7 mouse cellular contexts compared by ENCODE assay signal in the genomic region with DNA sequence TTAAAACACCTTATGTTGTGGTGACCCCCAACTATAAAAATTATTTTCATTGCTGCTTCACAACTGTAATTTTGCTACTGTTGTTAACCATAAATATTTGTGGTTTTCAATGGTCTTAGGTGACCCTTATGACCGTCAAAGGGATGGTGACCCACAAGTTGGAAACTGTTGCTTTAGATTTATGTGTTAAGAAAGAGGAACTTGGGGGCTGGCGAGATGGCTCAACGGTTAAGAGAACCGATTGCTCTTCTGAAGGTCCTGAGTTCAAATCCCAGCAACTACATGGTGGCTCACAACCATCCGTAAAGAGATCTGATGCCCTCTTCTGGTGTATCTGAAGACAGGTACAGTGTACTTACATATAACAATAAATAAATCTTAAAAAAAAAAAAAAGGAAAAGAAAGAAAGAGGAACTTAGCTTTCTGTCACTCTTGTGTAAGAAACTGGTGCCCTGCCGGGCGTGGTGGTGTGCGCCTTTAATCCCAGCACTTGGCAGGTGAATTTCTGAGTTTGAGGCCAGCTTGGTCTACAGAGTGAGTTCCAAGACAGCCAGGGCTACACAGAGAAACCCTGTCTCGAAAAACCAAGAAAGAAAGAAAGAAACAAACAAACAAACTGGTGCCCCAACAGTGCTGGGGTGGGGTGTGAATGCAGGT. TPM values are rescaled to one million over a fixed set of nuclear protein-coding genes. Genes with fewer than 3 reads are reported as not detected.
A peak's percentile ranks its signal among the peaks of the same experiment; 100 is the strongest.
DNase-seq lines count a peak whose midpoint lies in the region; ATAC-seq and TF ChIP-seq lines count a peak whose summit lies in the region.
"Not testable (repeated sequence)": the region's sequence is repeated elsewhere in the genome, so short reads cannot be mapped to it uniquely, and the experiment has no call there.

No protein-coding gene starts in this region.

- H3K27me3 ChIP-seq in forebrain, embryonic 12.5 days; heart, embryonic 16.5 days (ENCODE audit: control insufficient read depth, insufficient read depth, low read length); liver, embryonic 11.5 days (replicated peaks; ENCODE audit: control insufficient read depth, insufficient read depth, low read length); midbrain, embryonic 11.5 days (ENCODE audit: control insufficient read depth, insufficient read depth, low read length); spleen, adult 2 months (ENCODE audit: control insufficient read depth, insufficient read depth, low read length): not testable (repeated sequence)

- H3K4me2 ChIP-seq in forebrain, embryonic 12.5 days, result peak overlapping the region; percentile 89
- peak overlapping the region; percentile 95 for H3K4me2 ChIP-seq in heart, embryonic 16.5 days (ENCODE audit: low read depth, low read length)
- peak overlapping the region; percentile 90 for H3K4me2 ChIP-seq in liver, embryonic 11.5 days
- H3K4me2 ChIP-seq in midbrain, embryonic 11.5 days, result peak overlapping the region; percentile 93

- peak; percentile 6 for DNase-seq in kidney, adult 18-20 months
- DNase-seq in liver, embryonic 11.5 days (ENCODE audit: low spot score); midbrain, embryonic 11.5 days (ENCODE audit: low spot score, missing footprints): not testable (repeated sequence)
- peak in 1 of 2 experiments; percentile 23 for DNase-seq in spleen, adult 2 months (ENCODE audit: low read depth in 1 of 2, low spot score in 2 of 2)

- peak overlapping the region; percentile 95 for H3K27ac ChIP-seq in bone marrow, adult 2 months (ENCODE audit: control insufficient read depth, insufficient read depth, low read depth, low read length, poor library complexity)
- H3K27ac ChIP-seq in forebrain, embryonic 12.5 days; heart, embryonic 16.5 days (ENCODE audit: low read length); liver, embryonic 11.5 days (ENCODE audit: low read depth, low read length); midbrain, embryonic 11.5 days (ENCODE audit: low read depth, low read length): not testable (repeated sequence)
- H3K27ac ChIP-seq in spleen, adult 2 months (ENCODE audit: insufficient read depth, low read length), result peak overlapping the region; percentile 71

- not testable (repeated sequence) for H3K4me1 ChIP-seq in bone marrow, adult 2 months (ENCODE audit: control insufficient read depth, insufficient read depth, low read length); liver, embryonic 11.5 days (replicated peaks; ENCODE audit: control insufficient read depth, insufficient read depth, low read length); midbrain, embryonic 11.5 days (ENCODE audit: control insufficient read depth, insufficient read depth, low read length); spleen, adult 2 months (ENCODE audit: control insufficient read depth, insufficient read depth, insufficient read length)
- H3K4me1 ChIP-seq in forebrain, embryonic 12.5 days, result peaks cover 25% of the 10 kb centered on the region
- peaks cover 19% of the 10 kb centered on the region for H3K4me1 ChIP-seq in heart, embryonic 16.5 days (ENCODE audit: control insufficient read depth, insufficient read depth, low read length)

- peak overlapping the region; percentile 85 for H3K4me3 ChIP-seq in bone marrow, adult 2 months (replicated peaks; ENCODE audit: control insufficient read depth, low read depth, low read length)
- H3K4me3 ChIP-seq in forebrain, embryonic 12.5 days (replicated peaks), result peak overlapping the region; percentile 63
- peak overlapping the region; percentile 76 for H3K4me3 ChIP-seq in heart, embryonic 16.5 days (ENCODE audit: low read length)
- peak overlapping the region; percentile 95 for H3K4me3 ChIP-seq in liver, embryonic 11.5 days (ENCODE audit: low read depth, low read length)
- H3K4me3 ChIP-seq in midbrain, embryonic 11.5 days (ENCODE audit: low read depth, low read length), result peak overlapping the region; percentile 80
- H3K4me3 ChIP-seq in spleen, adult 2 months (ENCODE audit: extremely low read depth, insufficient read depth, insufficient read length), result peak overlapping the region; percentile 67

- H3K36me3 ChIP-seq in forebrain, embryonic 12.5 days (replicated peaks); heart, embryonic 16.5 days (ENCODE audit: control insufficient read depth, insufficient read depth); liver, embryonic 11.5 days (ENCODE audit: control insufficient read depth, insufficient read depth, low read length); midbrain, embryonic 11.5 days (ENCODE audit: control insufficient read depth, insufficient read depth, low read length); spleen, adult 2 months (ENCODE audit: control insufficient read depth, insufficient read depth, low read length): not testable (repeated sequence)

- not testable (repeated sequence) for H3K9me3 ChIP-seq in forebrain, embryonic 12.5 days; heart, embryonic 16.5 days (replicated peaks; ENCODE audit: control insufficient read depth, low read length); liver, embryonic 11.5 days (ENCODE audit: control insufficient read depth, low read length); midbrain, embryonic 11.5 days (ENCODE audit: control insufficient read depth, low read length)

- 4% methylated on average over 9 of the region's 9 CpGs for WGBS in bone marrow, adult 2 months
- 88% methylated on average over 9 of the region's 9 CpGs for WGBS in forebrain, embryonic 12.5 days
- 71% methylated on average over 9 of the region's 9 CpGs for WGBS in heart, embryonic 16.5 days
- 62% methylated on average over 9 of the region's 9 CpGs for WGBS in liver, embryonic 11.5 days
- 82% methylated on average over 9 of the region's 9 CpGs for WGBS in midbrain, embryonic 11.5 days
- WGBS in spleen, adult 2 months, result 13% methylated on average over 9 of the region's 9 CpGs

- not testable (repeated sequence) for TF ChIP-seq CTCF in bone marrow, adult 2 months (IDR thresholded peaks at IDR 0.05; ENCODE audit: control insufficient read depth, insufficient read depth, low read length); spleen, adult 2 months (IDR thresholded peaks at IDR 0.05; ENCODE audit: extremely low read depth, insufficient read depth, insufficient read length, insufficient replicate concordance)

- ATAC-seq in forebrain, embryonic 12.5 days (ENCODE audit: low FRiP score); heart, embryonic 16.5 days (replicated peaks; ENCODE audit: extremely low read depth, insufficient read depth, low FRiP score); liver, embryonic 11.5 days (replicated peaks; ENCODE audit: low FRiP score); midbrain, embryonic 11.5 days (ENCODE audit: low FRiP score): not testable (repeated sequence)

- TF ChIP-seq POLR2A in bone marrow, adult 2 months (IDR thresholded peaks at IDR 0.05; ENCODE audit: borderline replicate concordance, control insufficient read depth, low read depth, low read length); spleen, adult 2 months (IDR thresholded peaks at IDR 0.05; ENCODE audit: low read depth, low read length): not testable (repeated sequence)

- peak overlapping the region; percentile 79 for H3K9ac ChIP-seq in forebrain, embryonic 12.5 days
- H3K9ac ChIP-seq in heart, embryonic 16.5 days (ENCODE audit: low read length), result peak overlapping the region; percentile 80
- peak overlapping the region; percentile 87 for H3K9ac ChIP-seq in liver, embryonic 11.5 days (ENCODE audit: low read depth, low read length)
- H3K9ac ChIP-seq in midbrain, embryonic 11.5 days (ENCODE audit: low read length), result peak overlapping the region; percentile 84; the same call in 1 of the 2 replicates

RNA-seq across cellular contexts. Expression of a gene that starts 1.1 kb away (rescaled TPM):
- polyA plus RNA-seq in bone marrow, adult 2 months (2011; ENCODE audit: insufficient read depth, insufficient read length, low replicate concordance, missing spikeins), result 37.5 and 58.3 TPM in 2 replicates
- polyA plus RNA-seq in forebrain, embryonic 12.5 days (2016; fragmentation: Nextera tagmentation; extraction: Ambion mirVana), result 94.3 and 95.4 TPM in 2 replicates
- 62.4 and 63.7 TPM in 2 replicates for polyA plus RNA-seq in heart, embryonic 16.5 days (2015; fragmentation: Nextera tagmentation; extraction: Ambion mirVana)
- 74.2 and 76.3 TPM in 2 replicates for polyA plus RNA-seq in liver, embryonic 11.5 days (2014; fragmentation: Nextera tagmentation; extraction: Ambion mirVana)
- 121 and 129 TPM in 2 replicates for polyA plus RNA-seq in midbrain, embryonic 11.5 days (2014; fragmentation: Nextera tagmentation; extraction: Ambion mirVana)
- polyA plus RNA-seq in spleen, adult 2 months (2012; rRNA removed), result 68.3 and 72.0 TPM in 2 replicates

RNA-seq across cellular contexts. Expression of a gene that starts 40.4 kb away (rescaled TPM):
- 11.9 and 23.1 TPM in 2 replicates for polyA plus RNA-seq in bone marrow, adult 2 months (2011; ENCODE audit: insufficient read depth, insufficient read length, low replicate concordance, missing spikeins)
- 17.3 and 18.8 TPM in 2 replicates for polyA plus RNA-seq in forebrain, embryonic 12.5 days (2016; fragmentation: Nextera tagmentation; extraction: Ambion mirVana)
- 34.0 and 36.2 TPM in 2 replicates for polyA plus RNA-seq in heart, embryonic 16.5 days (2015; fragmentation: Nextera tagmentation; extraction: Ambion mirVana)
- polyA plus RNA-seq in liver, embryonic 11.5 days (2014; fragmentation: Nextera tagmentation; extraction: Ambion mirVana), result 31.4 and 33.0 TPM in 2 replicates
- 10.5 and 12.9 TPM in 2 replicates for polyA plus RNA-seq in midbrain, embryonic 11.5 days (2014; fragmentation: Nextera tagmentation; extraction: Ambion mirVana)
- polyA plus RNA-seq in spleen, adult 2 months (2012; rRNA removed), result 25.6 and 26.5 TPM in 2 replicates

RNA-seq across cellular contexts. Expression of a gene that starts 46.1 kb away (rescaled TPM):
- polyA plus RNA-seq in bone marrow, adult 2 months (2011; ENCODE audit: insufficient read depth, insufficient read length, low replicate concordance, missing spikeins), result 0.82 TPM in 1 of 2 replicates, not detected in the other
- 10.9 and 12.0 TPM in 2 replicates for polyA plus RNA-seq in forebrain, embryonic 12.5 days (2016; fragmentation: Nextera tagmentation; extraction: Ambion mirVana)
- 0.24 and 0.25 TPM in 2 replicates for polyA plus RNA-seq in heart, embryonic 16.5 days (2015; fragmentation: Nextera tagmentation; extraction: Ambion mirVana)
- 13.8 and 16.4 TPM in 2 replicates for polyA plus RNA-seq in liver, embryonic 11.5 days (2014; fragmentation: Nextera tagmentation; extraction: Ambion mirVana)
- 19.8 and 24.3 TPM in 2 replicates for polyA plus RNA-seq in midbrain, embryonic 11.5 days (2014; fragmentation: Nextera tagmentation; extraction: Ambion mirVana)
- 0.44 and 0.62 TPM in 2 replicates for polyA plus RNA-seq in spleen, adult 2 months (2012; rRNA removed)
